Mouse (Mus musculus) C2C12 (cell line): ENCODE data around the gene Ehhadh.

Experiments
- CTCF ChIP-seq: IDR thresholded peaks from one replicate; pipeline ENCODE4 v1.5.1; 2011; ENCODE audit not compliant: control insufficient read depth, insufficient read depth, insufficient read length
- MYOD1 ChIP-seq: IDR thresholded peaks from one replicate; pipeline ENCODE4 v1.6.1; 2011; ENCODE audit warnings: low read depth; ENCODE audit not compliant: control insufficient read depth, insufficient read length

DNA sequence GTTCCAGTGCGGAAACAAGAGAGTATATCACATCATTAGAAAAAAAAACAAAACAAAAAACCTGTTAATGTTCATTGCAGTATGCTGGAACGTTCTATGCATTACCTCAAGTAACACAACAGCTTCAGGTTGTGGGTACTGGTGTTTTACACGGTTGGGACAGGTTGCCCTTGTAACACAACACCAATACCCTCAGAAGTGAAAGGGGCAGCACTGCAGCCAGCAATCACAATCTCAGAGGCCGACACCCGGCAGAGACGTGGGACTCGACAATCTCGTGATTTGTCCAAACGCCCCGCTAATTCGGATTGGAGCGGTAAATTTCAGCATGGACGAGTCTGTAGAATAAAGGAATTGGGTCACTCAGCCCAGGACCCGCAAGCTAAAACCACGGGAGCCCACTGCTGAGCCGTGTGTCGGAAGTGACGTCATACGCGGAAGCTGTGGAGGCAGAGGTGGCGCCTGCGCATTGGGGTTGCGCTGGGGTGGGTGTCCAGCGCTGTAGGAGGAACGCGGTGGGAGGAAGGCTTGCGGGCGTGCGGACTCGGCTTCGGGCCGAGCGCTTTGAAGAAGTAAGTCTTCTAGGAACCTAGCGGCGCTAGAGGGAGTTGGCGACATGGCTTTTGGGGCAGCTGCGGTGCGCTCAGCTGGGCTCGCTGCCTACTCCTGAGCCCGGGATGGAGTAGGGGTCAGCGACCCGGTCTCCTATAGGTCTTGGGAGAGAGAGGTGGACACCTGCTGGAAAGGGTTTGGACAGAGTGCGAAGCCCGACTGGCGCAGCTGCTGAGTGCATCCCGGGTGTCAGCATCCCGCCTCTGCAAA is 6.5 kb upstream of the Ehhadh start, which contains the start of gene Map3k13:
- TF ChIP-seq CTCF (no peak), MYOD1 (no peak)
